Mouse (Mus musculus) left cerebral cortex, adult 2 months (tissue): Measurements from ENCODE around the gene Jsrp1. TPM values are rescaled to one million over a fixed set of nuclear protein-coding genes. Genes with fewer than 3 reads are reported as not detected.

ENCODE experiments used
- DNase-seq, 2 experiments: peaks; one replicate each; pipeline ENCODE4 v3.0.0; 2021 to 2022; ENCODE audit warnings: low spot score in 2 of 2, mixed read lengths in 1 of 2; ENCODE audit errors: extremely low spot score in 1 of 2
- H3K27ac ChIP-seq: fragments of 200-600 bp; 2 replicates; pipeline ENCODE4 v1.8.1; 2022
- H3K4me3 ChIP-seq: fragments of 200-600 bp; 2 replicates; pipeline ENCODE4 v1.8.1; 2022
- CTCF ChIP-seq: fragments of 200-600 bp; IDR thresholded peaks from 2 replicates; pipeline ENCODE4 v1.8.1; 2022; ENCODE audit warnings: antibody characterized with exemption, mild to moderate bottlenecking, moderate library complexity
- intact Hi-C: fragments of 180-260 bp; cut with DNase I; formaldehyde crosslinking; loops from one replicate; pipeline ENCODE4 v1.15.1; 2025
- microRNA-seq, 2 experiments: library from miRNA; unstranded; fragments of <30 nt; microRNA quantifications; one replicate each; pipeline ENCODE4 v1.2.0; 2021
- total RNA-seq, 2 experiments: library from RNA; stranded (reverse); gene quantifications; 2 replicates each; pipeline ENCODE4 v1.2.3; 2021

The Jsrp1 gene
- total RNA-seq, 2 experiments from 2014 or later, result 5.9 to 7.4 TPM

- H3K4me3 ChIP-seq, result no peak overlapping the region
Observed at GRCm38 (mm10) chr10:80761821-80762220, 51.5 kb downstream of the Jsrp1 start.

GRCm38 (mm10) chr10:80760596-80761524 lies 52.4 kb downstream of the Jsrp1 start:
- intact Hi-C loops, result no loop called here
- DNase-seq, result no peak
- no peak overlapping the region for H3K4me3 ChIP-seq
- TF ChIP-seq CTCF, result no peak
- H3K27ac ChIP-seq, result no peak overlapping the region

More at GRCm38 (mm10) chr10:80761821-80762220, 51.5 kb downstream of the Jsrp1 start:
- H3K27ac ChIP-seq, result no peak overlapping the region
- no peak for TF ChIP-seq CTCF
- no peak for DNase-seq
- intact Hi-C loops, result no loop called here

GRCm38 (mm10) chr10:80758651-80759050 lies 54.6 kb downstream of the Jsrp1 start:
- DNase-seq, result peak in 1 of 2 experiments; percentile 42
- H3K27ac ChIP-seq, result no peak overlapping the region; the same call in 1 of the 2 replicates
- intact Hi-C loops, result no loop called here
- no peak for TF ChIP-seq CTCF
- no peak overlapping the region for H3K4me3 ChIP-seq

Small RNAs within 50 kb of the gene (microRNA-seq; reads per million reads assigned to microRNA genes)
- 2.7 to 4.8 reads per million in 2 experiments for gene Mir1982

Other genes with a start within 250 kb of the Jsrp1 start
- 10 to 100 TPM; 48.2 to 59.7 TPM for gene Klf16, start 236.2 kb downstream of the Jsrp1 start, total RNA-seq
- 100 to 1,000 TPM; 185 to 191 TPM for gene Abhd17a, start 223.2 kb downstream of the Jsrp1 start, total RNA-seq
- 10 to 100 TPM; 41.5 to 44.8 TPM for gene Scamp4, start 210.6 kb downstream of the Jsrp1 start, total RNA-seq
- gene Adat3, start 210.6 kb downstream of the Jsrp1 start, total RNA-seq, result 1 to 10 TPM; 1.3 to 5.6 TPM
- gene Gm49322, start 207.5 kb downstream of the Jsrp1 start, total RNA-seq, result 1 to 10 TPM; 2.7 to 4.2 TPM
- gene Csnk1g2, start 190.7 kb downstream of the Jsrp1 start, total RNA-seq, result 100 to 1,000 TPM; 244 to 251 TPM
- 10 to 100 TPM; 85.1 to 96.7 TPM for gene Btbd2, start 156.4 kb downstream of the Jsrp1 start, total RNA-seq
- 10 to 100 TPM; 42.8 to 48.8 TPM for gene Mknk2, start 135.4 kb downstream of the Jsrp1 start, total RNA-seq
- gene Mob3a, start 111.5 kb downstream of the Jsrp1 start, total RNA-seq, result 10 to 100 TPM; 13.6 to 15.5 TPM
- gene Izumo4, start 111.3 kb downstream of the Jsrp1 start, total RNA-seq, result 10 to 100 TPM; 45.0 to 46.0 TPM
- gene Ap3d1, start 71.2 kb downstream of the Jsrp1 start, total RNA-seq, result 100 to 1,000 TPM; 150 to 151 TPM
- 10 to 100 TPM; 64.6 to 75.3 TPM for gene Dot1l, start 58.3 kb downstream of the Jsrp1 start, total RNA-seq
- gene Sf3a2, start 15.3 kb downstream of the Jsrp1 start, total RNA-seq, result 10 to 100 TPM; 42.0 to 48.7 TPM
- 10 to 100 TPM; 68.2 to 71.0 TPM for gene Plekhj1, start 14.9 kb downstream of the Jsrp1 start, total RNA-seq
- gene Amh, start 8.3 kb downstream of the Jsrp1 start, total RNA-seq, result 1 to 10 TPM; 1.9 to 3.8 TPM
- gene Oaz1, start 13.2 kb upstream of the Jsrp1 start, total RNA-seq, result 100 to 1,000 TPM; 476 to 536 TPM
- gene Lingo3, start 30.5 kb upstream of the Jsrp1 start, total RNA-seq, result 10 to 100 TPM; 38.3 to 42.8 TPM
- gene Lsm7, start 41.7 kb upstream of the Jsrp1 start, total RNA-seq, result 10 to 100 TPM; 40.0 to 43.2 TPM
- gene Sppl2b, start 41.8 kb upstream of the Jsrp1 start, total RNA-seq, result 10 to 100 TPM; 55.6 to 62.5 TPM
- under 1 TPM; 0.18 to 0.19 TPM for gene Tmprss9, start 58.4 kb upstream of the Jsrp1 start, total RNA-seq
- gene Timm13, start 87.5 kb upstream of the Jsrp1 start, total RNA-seq, result 100 to 1,000 TPM; 136 to 138 TPM
- gene Lmnb2, start 104.7 kb upstream of the Jsrp1 start, total RNA-seq, result 10 to 100 TPM; 20.0 to 20.3 TPM
- gene Gadd45b, start 116.6 kb upstream of the Jsrp1 start, total RNA-seq, result 10 to 100 TPM; 24.0 to 36.0 TPM
- gene Gng7, start 201.4 kb upstream of the Jsrp1 start, total RNA-seq, result 100 to 1,000 TPM in 1 of 2 experiments, 10 to 100 TPM in 1; 66.6 to 111 TPM
- 100 to 1,000 TPM; 100 to 116 TPM for gene Diras1, start 212.2 kb upstream of the Jsrp1 start, total RNA-seq
- gene Slc39a3, start 223.9 kb upstream of the Jsrp1 start, total RNA-seq, result 10 to 100 TPM; 61.3 to 62.5 TPM
- gene Sgta, start 246.7 kb upstream of the Jsrp1 start, total RNA-seq, result 100 to 1,000 TPM; 171 to 173 TPM